Mouse (Mus musculus) ES-E14 (cell line): ENCODE measurements around the gene Vav3.

Experiments used
- CHD2 ChIP-seq: IDR thresholded peaks from 2 replicates; pipeline ENCODE4 v1.6.1; 2014; ENCODE audit warnings: mild to moderate bottlenecking, low read depth, low read length, inconsistent platforms
- HCFC1 ChIP-seq: IDR thresholded peaks from 2 replicates; pipeline ENCODE4 v1.6.1; 2012; ENCODE audit warnings: low read length, inconsistent platforms, borderline replicate concordance; ENCODE audit not compliant: insufficient read depth
- MAFK ChIP-seq: IDR thresholded peaks from 2 replicates; pipeline ENCODE4 v1.6.1; 2014; ENCODE audit warnings: mild to moderate bottlenecking, low read depth, low read length, inconsistent platforms; ENCODE audit not compliant: insufficient read depth
- ZNF384 ChIP-seq: IDR thresholded peaks from 2 replicates; pipeline ENCODE4 v1.6.1; 2012; ENCODE audit warnings: low read depth, low read length, inconsistent platforms

DNA sequence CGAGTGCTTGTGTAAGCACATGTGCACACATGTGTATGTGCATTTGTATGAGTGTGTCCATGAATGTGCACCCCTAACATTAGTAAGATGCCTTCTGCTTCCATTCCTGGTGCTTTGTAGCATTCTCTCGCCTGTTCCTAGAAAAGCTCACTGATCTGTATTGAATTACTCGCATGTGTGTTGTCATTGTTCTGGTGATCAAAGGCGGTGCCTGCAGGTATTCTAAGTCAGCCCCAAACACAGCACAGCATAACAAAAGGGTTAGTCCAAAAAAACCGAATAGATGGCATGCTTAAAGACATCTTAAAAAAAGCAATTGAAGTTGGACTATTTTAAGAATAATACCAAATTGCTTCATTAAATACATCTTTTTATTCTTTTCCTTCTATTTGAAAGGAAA, 7.7 kb upstream of the Vav3 start:
- TF ChIP-seq HCFC1 (no peak), MAFK (no peak), CHD2 (no peak), ZNF384 (no peak)
